Mouse (Mus musculus) kidney, embryonic 14.5 days (tissue): ENCODE data around the gene Terb2. TPM values are rescaled to one million over a fixed set of nuclear protein-coding genes. Genes with fewer than 3 reads are reported as not detected.

Experiments used
- ATAC-seq: fragments of 200-750 bp; cut with Nextera tagmentation; 2 replicates; pipeline ENCODE4 v1.8.0; 2017; ENCODE audit warnings: moderate number of reproducible peaks, mild to moderate bottlenecking, moderate TSS enrichment, moderate library complexity; ENCODE audit not compliant: low FRiP score, low TSS enrichment
- H3K27ac ChIP-seq: fragments of 300-500 bp; sonication (generic); 2 replicates; pipeline ENCODE4 v1.5.1; 2014; ENCODE audit warnings: low read depth, mild to moderate bottlenecking, low read length, moderate library complexity, mixed read lengths
- H3K27me3 ChIP-seq: fragments of 300-500 bp; sonication (generic); 2 replicates; pipeline ENCODE4 v1.6.1; 2014; ENCODE audit warnings: mild to moderate bottlenecking, low read length; ENCODE audit not compliant: control insufficient read depth, insufficient read depth
- H3K36me3 ChIP-seq: fragments of 300-500 bp; sonication (generic); 2 replicates; pipeline ENCODE4 v1.6.1; 2014; ENCODE audit warnings: low read length, mixed read lengths; ENCODE audit not compliant: control insufficient read depth, insufficient read depth
- H3K4me1 ChIP-seq: fragments of 300-500 bp; sonication (generic); 2 replicates; pipeline ENCODE4 v1.6.1; 2014; ENCODE audit warnings: low read length, mixed read lengths; ENCODE audit not compliant: control insufficient read depth, insufficient read depth
- H3K4me2 ChIP-seq: fragments of 300-500 bp; sonication (generic); replicated peaks from 2 replicates; pipeline ENCODE4 v1.6.1; 2014; ENCODE audit warnings: low read depth, mild to moderate bottlenecking, low read length
- H3K4me3 ChIP-seq: fragments of 300-500 bp; sonication (generic); 2 replicates; pipeline ENCODE4 v1.5.1; 2014; ENCODE audit warnings: mild to moderate bottlenecking, low read length
- H3K9ac ChIP-seq: fragments of 300-500 bp; sonication (generic); 2 replicates; pipeline ENCODE4 v1.6.1; 2014; ENCODE audit warnings: low read depth, mild to moderate bottlenecking, low read length, moderate library complexity
- H3K9me3 ChIP-seq: fragments of 300-500 bp; sonication (generic); 2 replicates; pipeline ENCODE4 v1.6.1; 2016; ENCODE audit warnings: low read length; ENCODE audit not compliant: control insufficient read depth
- WGBS: fragments of 180-500 bp; shearing (Covaris S2); extraction: QIAGEN DNeasy Blood & Tissue Kit; methylation state at CpG from one replicate; pipeline ENCODE4 v1.1.7; 2014; 5-methylcytosine and 5-hydroxymethylcytosine counted together
- polyA plus RNA-seq: library from polyadenylated mRNA; unstranded; fragments of >200 nt; fragmentation: Nextera tagmentation; extraction: Ambion mirVana; gene quantifications from 2 replicates; pipeline ENCODE4 v1.2.1, GENCODE M21; 2014

The Terb2 gene
- polyA plus RNA-seq, 1 experiment from 2014 or later, result not detected

DNA sequence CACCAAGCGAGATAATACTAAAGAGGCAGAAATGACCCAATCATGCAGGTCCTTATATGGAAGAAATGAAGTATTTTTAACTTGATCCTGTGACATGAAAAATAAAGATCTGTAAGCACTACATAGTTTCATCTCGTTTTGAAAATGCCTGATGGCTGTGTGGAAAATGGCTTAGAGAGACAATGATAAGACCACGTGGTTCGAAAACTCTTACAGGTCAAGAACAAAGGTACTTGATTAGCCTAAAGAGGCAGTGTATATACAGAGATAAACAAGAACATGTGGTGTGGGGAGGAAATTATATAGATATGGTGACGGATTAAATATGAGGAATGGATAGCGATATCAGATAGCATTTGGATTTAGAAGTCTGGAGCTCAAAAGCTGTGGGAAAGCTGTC, 14.8 kb upstream of the Terb2 start:
- Histone ChIP-seq H3K27me3 (no peaks in the 10 kb centered on the region), H3K9me3 (no peaks in the 10 kb centered on the region), H3K27ac (no peak overlapping the region), H3K36me3 (no peaks in the 10 kb centered on the region), H3K4me1 (no peaks in the 10 kb centered on the region), H3K4me2 (no peak overlapping the region), H3K4me3 (no peak overlapping the region), H3K9ac (no peak overlapping the region)
- no peak for ATAC-seq
- 88% methylated on average over 6 of the region's 6 CpGs for WGBS

DNA sequence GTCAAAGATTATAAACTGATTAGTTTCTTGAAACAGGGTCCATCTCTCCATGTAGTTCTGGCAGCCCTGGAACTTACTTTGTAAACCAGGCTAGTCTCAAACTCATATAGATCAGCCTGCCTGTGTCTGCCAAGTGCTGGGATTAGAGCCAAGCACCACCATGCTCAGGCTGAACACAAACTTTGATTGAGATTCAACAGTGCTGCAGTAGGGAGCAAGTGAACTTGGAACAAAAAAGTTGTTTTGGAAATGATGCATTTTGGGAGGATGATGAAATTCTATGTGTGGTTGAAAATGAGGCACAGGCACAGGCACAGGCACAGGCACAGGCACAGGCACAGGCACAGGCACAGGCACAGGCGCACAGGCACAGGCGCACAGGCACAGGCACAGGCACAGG, 13.9 kb upstream of the Terb2 start:
- H3K9ac ChIP-seq, result no peak overlapping the region
- H3K4me3 ChIP-seq, result no peak overlapping the region
- no peaks in the 10 kb centered on the region for H3K4me1 ChIP-seq
- WGBS, result 96% methylated on average over 2 of the region's 2 CpGs
- no peak overlapping the region for H3K27ac ChIP-seq
- H3K36me3 ChIP-seq, result no peaks in the 10 kb centered on the region
- no peak overlapping the region for H3K4me2 ChIP-seq
- no peak for ATAC-seq
- no peaks in the 10 kb centered on the region for H3K27me3 ChIP-seq
- H3K9me3 ChIP-seq, result no peaks in the 10 kb centered on the region

DNA sequence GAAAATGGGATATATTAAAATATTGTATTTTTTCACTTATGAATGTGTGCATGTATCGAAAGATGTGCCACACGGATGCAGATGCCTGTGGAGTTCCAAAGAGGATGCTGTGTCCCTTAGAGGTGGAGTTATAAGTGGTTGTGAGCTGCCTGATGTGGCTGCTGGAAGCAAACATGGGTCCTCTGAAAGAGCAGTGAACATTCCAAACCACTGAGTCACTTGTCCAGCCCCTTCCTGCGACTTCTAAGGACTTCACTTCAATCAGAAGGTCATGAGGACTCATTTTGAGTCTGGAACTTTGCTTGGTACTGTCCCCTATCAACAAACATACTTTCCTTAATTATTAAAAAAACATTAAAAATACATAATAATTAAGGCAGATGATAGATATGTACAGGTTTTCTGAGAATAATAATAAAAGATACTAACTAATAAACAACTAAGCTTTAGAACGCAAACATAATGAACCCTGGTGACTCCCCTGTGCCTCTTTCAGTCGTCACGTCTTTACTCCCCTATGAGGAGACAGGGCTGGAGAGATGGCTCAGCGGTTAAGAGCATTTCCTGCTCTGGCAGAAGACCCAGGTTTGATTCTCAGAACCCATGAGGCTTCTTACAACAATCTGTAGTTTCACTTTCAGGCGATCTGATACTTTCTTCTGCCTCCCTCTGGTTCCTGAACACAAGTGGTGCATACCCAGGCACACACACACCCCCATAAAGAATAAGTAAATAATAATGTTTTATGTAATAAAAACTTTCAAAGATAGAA, 5.8 kb upstream of the Terb2 start:
- Histone ChIP-seq H3K9ac (no peak overlapping the region), H3K9me3 (no peaks in the 10 kb centered on the region), H3K4me2 (no peak overlapping the region), H3K4me1 (no peaks in the 10 kb centered on the region), H3K36me3 (no peaks in the 10 kb centered on the region), H3K4me3 (no peak overlapping the region), H3K27ac (no peak overlapping the region), H3K27me3 (no peaks in the 10 kb centered on the region)
- ATAC-seq, result no peak
- WGBS, result 75% methylated on average over 8 of the region's 8 CpGs

DNA sequence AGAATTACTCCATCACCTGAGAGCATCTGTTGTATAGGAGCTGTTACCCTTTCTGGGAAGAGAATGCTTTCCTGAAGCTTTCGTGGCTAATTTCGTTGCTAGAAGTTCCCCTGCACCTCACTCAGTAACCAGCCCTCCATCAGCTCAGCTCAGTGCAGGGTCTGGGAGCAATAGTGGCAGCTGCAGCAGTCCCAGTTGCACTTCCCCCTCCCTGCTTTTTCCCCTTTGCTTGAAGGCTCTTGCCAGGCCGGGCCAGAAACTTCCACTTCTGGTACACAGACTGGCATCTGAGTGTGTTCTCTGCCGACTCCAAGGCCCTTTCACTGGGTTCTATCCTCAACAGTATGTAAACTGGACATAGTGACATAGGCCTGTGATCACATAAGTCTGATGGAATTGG, 986 bp upstream of the Terb2 start:
- Histone ChIP-seq H3K4me3 (no peak overlapping the region), H3K4me2 (no peak overlapping the region), H3K9me3 (no peaks in the 10 kb centered on the region), H3K9ac (no peak overlapping the region), H3K36me3 (no peaks in the 10 kb centered on the region), H3K4me1 (no peaks in the 10 kb centered on the region), H3K27me3 (no peaks in the 10 kb centered on the region), H3K27ac (no peak overlapping the region)
- no peak for ATAC-seq
- 86% methylated on average over 4 of the region's 4 CpGs for WGBS

DNA sequence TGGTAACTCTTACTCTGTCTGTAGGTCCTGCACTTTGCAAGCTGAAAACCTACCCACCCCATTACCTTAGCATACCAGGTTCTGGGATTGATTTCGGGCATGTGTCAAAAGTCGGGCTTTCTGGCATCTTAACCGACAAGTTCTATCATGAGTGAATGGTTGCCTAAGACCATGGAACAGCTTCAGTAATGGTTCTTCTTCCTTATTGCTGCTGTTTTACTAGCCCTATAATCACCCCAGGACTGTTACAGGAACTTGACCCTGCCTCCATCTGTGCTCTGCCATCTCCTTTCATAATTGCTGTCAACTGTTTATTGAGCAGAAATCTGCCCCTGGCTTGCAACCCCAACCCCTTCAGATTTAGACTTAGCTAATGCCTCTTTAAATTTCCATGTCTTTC, 679 bp downstream of the Terb2 start:
- no peak overlapping the region for H3K4me3 ChIP-seq
- no peak overlapping the region for H3K9ac ChIP-seq
- H3K4me2 ChIP-seq, result no peak overlapping the region
- H3K4me1 ChIP-seq, result no peaks in the 10 kb centered on the region
- no peaks in the 10 kb centered on the region for H3K36me3 ChIP-seq
- no peak overlapping the region for H3K27ac ChIP-seq
- ATAC-seq, result no peak
- no peaks in the 10 kb centered on the region for H3K27me3 ChIP-seq
- no peaks in the 10 kb centered on the region for H3K9me3 ChIP-seq
- WGBS, result 95% methylated on average over 3 of the region's 3 CpGs

DNA sequence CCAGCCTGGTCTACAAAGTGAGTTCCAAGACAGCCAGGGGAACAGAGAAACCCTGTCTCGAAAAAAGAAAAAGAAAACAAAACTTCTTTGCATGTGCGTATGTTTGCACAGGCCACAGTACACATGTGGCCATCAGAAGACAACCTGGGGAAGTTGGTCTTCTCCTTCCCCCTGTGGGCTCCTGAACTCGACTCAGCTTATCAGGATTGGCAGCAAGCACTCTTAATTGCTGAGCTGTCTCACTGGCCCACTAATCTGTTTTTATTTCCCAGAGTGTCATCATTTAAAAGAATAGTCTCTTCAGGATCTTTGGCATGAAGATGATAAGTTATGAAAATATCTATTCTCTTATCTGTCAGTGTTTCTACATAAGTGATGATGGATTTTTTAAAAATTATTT, 5.8 kb downstream of the Terb2 start:
- no peak overlapping the region for H3K4me3 ChIP-seq
- no peaks in the 10 kb centered on the region for H3K36me3 ChIP-seq
- WGBS, result 75% methylated on average over 3 of the region's 3 CpGs
- no peak for ATAC-seq
- H3K9me3 ChIP-seq, result no peaks in the 10 kb centered on the region
- H3K9ac ChIP-seq, result no peak overlapping the region
- H3K27ac ChIP-seq, result no peak overlapping the region
- no peaks in the 10 kb centered on the region for H3K4me1 ChIP-seq
- no peaks in the 10 kb centered on the region for H3K27me3 ChIP-seq
- H3K4me2 ChIP-seq, result no peak overlapping the region

DNA sequence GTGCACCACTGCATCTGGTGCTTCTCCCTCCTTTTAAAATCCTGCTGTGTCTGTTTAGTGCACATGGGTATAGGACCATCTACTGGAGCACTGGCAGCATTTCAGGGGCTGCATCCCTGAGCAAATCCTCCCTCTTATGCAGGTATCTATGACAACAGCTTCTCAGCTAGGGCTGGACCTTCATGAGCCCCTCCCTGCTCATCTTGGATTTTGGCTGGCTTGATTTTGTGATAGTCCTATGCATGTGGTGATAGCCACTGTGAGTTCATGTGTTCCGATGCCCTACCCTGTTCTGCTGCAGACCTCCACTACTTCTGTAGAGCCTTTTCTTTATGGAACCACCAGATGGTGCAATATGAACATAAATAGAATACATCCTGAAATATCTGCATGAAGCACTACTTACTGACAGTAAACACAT, 8.4 kb downstream of the Terb2 start:
- Histone ChIP-seq H3K9me3 (no peaks in the 10 kb centered on the region), H3K4me2 (no peak overlapping the region), H3K4me1 (no peaks in the 10 kb centered on the region), H3K27ac (no peak overlapping the region), H3K36me3 (no peaks in the 10 kb centered on the region), H3K4me3 (no peak overlapping the region), H3K27me3 (no peaks in the 10 kb centered on the region), H3K9ac (no peak overlapping the region)
- WGBS, result 53% methylated on average over 1 of the region's 1 CpGs
- 0 out of 2 replicates have a peak, but pooled peaks have one; percentile 46 for ATAC-seq

DNA sequence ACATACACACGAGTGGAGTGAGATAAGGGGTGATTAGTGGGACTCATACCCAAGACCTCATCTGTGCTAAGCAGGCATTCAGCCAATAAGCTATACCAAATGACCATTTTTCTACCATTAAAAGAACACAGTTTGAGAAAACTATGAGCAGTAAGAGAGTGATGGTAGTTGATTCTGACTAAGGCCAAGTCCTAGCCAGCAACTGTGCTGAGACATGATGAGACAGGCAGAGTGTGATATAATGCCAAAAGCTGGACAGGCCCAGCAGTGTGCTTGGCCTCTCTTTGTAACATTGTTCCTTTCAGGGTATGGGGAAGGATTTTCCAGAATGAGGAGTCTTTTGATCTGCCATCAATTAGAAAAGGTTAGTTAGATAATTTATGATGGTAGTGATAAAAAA, 15.4 kb downstream of the Terb2 start:
- ATAC-seq, result no peak
- H3K4me1 ChIP-seq, result no peaks in the 10 kb centered on the region
- WGBS, result 90% methylated on average over 1 of the region's 1 CpGs
- no peaks in the 10 kb centered on the region for H3K9me3 ChIP-seq
- H3K36me3 ChIP-seq, result no peaks in the 10 kb centered on the region
- no peaks in the 10 kb centered on the region for H3K27me3 ChIP-seq
- no peak overlapping the region for H3K9ac ChIP-seq
- no peak overlapping the region for H3K4me3 ChIP-seq
- no peak overlapping the region for H3K4me2 ChIP-seq
- H3K27ac ChIP-seq, result no peak overlapping the region

DNA sequence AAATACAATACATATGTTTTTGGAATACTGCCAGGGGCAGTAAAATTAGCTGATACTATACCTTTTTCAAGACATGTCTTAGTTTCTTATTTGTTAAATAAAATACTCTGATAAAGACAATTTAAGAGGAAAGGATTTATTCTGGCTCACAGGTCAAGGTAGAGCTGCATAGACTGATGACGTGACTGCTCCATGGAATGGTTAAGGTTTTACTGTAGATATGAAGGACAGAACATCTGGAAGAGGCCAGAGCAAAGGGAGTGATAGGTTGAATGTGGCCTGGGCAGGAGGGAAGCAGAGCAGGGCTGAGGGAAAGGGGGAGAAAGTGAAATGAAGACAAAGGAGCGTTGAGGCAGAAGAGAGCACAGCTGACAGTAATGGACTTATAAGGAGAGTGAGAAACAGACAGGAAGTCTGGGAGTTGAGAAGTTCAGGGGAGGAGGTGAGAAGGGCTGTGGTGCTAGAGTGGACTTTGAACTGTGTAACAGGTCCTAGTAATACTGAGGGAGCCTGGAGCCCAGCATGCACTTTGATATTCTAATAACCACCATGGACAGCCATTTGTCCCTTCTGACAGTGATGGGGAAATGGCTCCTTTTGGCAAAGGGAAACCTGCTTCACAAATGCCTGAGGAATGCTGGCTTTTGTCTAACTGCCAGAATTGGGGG, 20.5 kb downstream of the Terb2 start:
- Histone ChIP-seq H3K27me3 (no peaks in the 10 kb centered on the region), H3K9me3 (no peaks in the 10 kb centered on the region), H3K4me3 (no peak overlapping the region), H3K4me2 (no peak overlapping the region), H3K4me1 (no peaks in the 10 kb centered on the region), H3K27ac (no peak overlapping the region), H3K9ac (no peak overlapping the region), H3K36me3 (no peaks in the 10 kb centered on the region)
- ATAC-seq, result no peak
- WGBS, result 43% methylated on average over 2 of the region's 2 CpGs
